Comparison of ENCODE assay signal across 10 mouse cellular contexts in genomic region chr17:66352219-66352618, GRCm38 (mm10).
DNase-seq lines count a peak whose midpoint lies in the region; ATAC-seq lines count a peak whose summit lies in the region.
"Had no signal": no experiment of that assay in that cellular context is flagged by ENCODE, and none has a peak within 500 bp of the region (broad histone marks: within the 10 kb centered on the region; RNA-seq: fewer than 3 reads in every experiment).

No protein-coding gene starts in this region.

- no peak overlapping the region for H3K4me2 ChIP-seq in kidney, embryonic 15.5 days
- H3K4me2 ChIP-seq in lung, embryonic 15.5 days: peak overlapping the region; percentile 26; the same call in 1 of the 2 replicates
- H3K4me2 ChIP-seq: embryonic facial prominence, embryonic 12.5 days; limb, embryonic 13.5 days had no signal

- H3K9ac ChIP-seq in kidney, embryonic 15.5 days: no peak overlapping the region
- H3K9ac ChIP-seq in lung, embryonic 15.5 days: no peak overlapping the region
- H3K9ac ChIP-seq: embryonic facial prominence, embryonic 12.5 days; limb, embryonic 13.5 days had no signal

- H3K27me3 ChIP-seq in kidney, embryonic 15.5 days: no peaks in the 10 kb centered on the region
- H3K27me3 ChIP-seq in lung, embryonic 15.5 days: no peaks in the 10 kb centered on the region
- H3K27me3 ChIP-seq: embryonic facial prominence, embryonic 12.5 days; limb, embryonic 13.5 days had no signal

- H3K36me3 ChIP-seq in kidney, embryonic 15.5 days: peaks cover 14% of the 10 kb centered on the region
- peaks cover 7% of the 10 kb centered on the region; the same call in 1 of the 2 replicates for H3K36me3 ChIP-seq in lung, embryonic 15.5 days

- WGBS in kidney, embryonic 15.5 days: 70% methylated on average over 6 of the region's 6 CpGs
- 34% methylated on average over 6 of the region's 6 CpGs for WGBS in lung, embryonic 15.5 days

- no peak for DNase-seq in kidney, postnatal 25 days
- DNase-seq in NIH3T3 (ENCODE audit: low read depth): peak; percentile 82
- peak; percentile 78 to 79 for DNase-seq in heart, adult 9 months (ENCODE audit: low spot score in 2 of 2)
- DNase-seq in spleen, postnatal 14 days (ENCODE audit: low spot score in 2 of 2): no peak
- no peak for DNase-seq in embryo, embryonic 11 days
- DNase-seq in ovary, postnatal 14 days (ENCODE audit: low spot score): no peak

- H3K4me3 ChIP-seq in kidney, embryonic 15.5 days (replicated peaks): no peak overlapping the region
- H3K4me3 ChIP-seq in lung, embryonic 15.5 days: no peak overlapping the region
- H3K4me3 ChIP-seq: embryonic facial prominence, embryonic 12.5 days; limb, embryonic 13.5 days had no signal

- no peaks in the 10 kb centered on the region for H3K9me3 ChIP-seq in kidney, embryonic 15.5 days (replicated peaks)
- H3K9me3 ChIP-seq in lung, embryonic 15.5 days: no peaks in the 10 kb centered on the region
- H3K9me3 ChIP-seq: embryonic facial prominence, embryonic 12.5 days; limb, embryonic 13.5 days had no signal

- H3K4me1 ChIP-seq in kidney, embryonic 15.5 days: peaks cover 46% of the 10 kb centered on the region
- H3K4me1 ChIP-seq in lung, embryonic 15.5 days: peaks cover 55% of the 10 kb centered on the region

- no peak for ATAC-seq in kidney, embryonic 15.5 days (replicated peaks; ENCODE audit: low FRiP score)
- ATAC-seq in lung, embryonic 15.5 days (ENCODE audit: borderline replicate concordance, extremely low read depth, low FRiP score, low TSS enrichment): peak; percentile 62; the same call in 1 of the 2 replicates

- 0 out of 2 replicates have a peak overlapping the region, but pooled peaks have one; percentile 33 for H3K27ac ChIP-seq in kidney, embryonic 15.5 days
- peak overlapping the region; percentile 87 for H3K27ac ChIP-seq in lung, embryonic 15.5 days
- H3K27ac ChIP-seq: embryonic facial prominence, embryonic 12.5 days; limb, embryonic 13.5 days had no signal

Comparison
In these comparisons a context has a peak if more than half of its experiments do, and no peak if none do; other contexts are left out.
1. DNase-seq: peak in NIH3T3 (single experiment) and heart, adult 9 months (2 of 2); none in kidney, postnatal 25 days (0 of 2), spleen, postnatal 14 days (0 of 2), embryo, embryonic 11 days (single experiment) and ovary, postnatal 14 days (single experiment).